8 mouse cellular contexts compared by ENCODE assay signal in the genomic region with DNA sequence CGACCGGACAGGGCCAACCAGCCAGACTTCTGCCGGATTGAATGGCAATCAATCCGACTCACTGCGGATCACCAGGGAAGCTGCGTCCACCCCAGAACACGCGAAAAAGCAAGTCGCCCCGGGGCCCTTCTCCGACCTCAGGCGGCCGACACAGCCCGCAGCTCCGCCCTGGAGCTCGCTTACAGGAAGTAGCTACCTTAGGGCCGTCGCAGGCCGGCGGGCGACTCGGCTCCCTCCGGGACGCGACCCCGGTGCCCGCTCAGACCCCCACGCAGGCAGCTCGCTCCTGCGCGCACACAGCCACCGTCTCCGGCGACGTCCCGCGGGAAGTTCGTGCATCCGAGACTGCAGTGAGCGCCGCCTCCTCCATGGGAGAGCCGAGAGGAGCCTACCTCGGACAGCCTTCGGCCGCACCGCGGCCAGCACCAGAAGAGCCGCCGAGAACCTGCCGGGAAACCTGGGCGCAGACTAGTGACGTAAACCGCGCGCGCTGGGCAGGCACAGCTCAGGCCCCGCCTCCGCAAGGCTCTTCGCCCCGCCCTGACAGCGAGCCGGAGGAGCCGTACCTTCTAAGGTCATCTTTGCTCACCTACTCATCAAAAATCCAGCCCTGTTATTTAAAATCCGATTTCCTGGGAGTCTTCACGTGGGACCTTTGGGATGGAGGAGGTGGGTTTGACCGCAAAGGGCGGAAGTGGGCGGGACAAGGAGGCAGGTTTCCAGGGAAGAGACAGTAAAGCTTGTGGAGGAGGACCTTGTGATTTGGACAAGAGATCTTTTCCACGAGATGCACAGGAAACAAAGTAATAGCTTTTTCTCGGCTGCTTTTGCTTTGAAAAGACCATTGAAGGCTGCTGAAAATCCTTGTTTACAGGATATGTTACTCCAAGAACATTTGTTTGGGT. TPM values are rescaled to one million over a fixed set of nuclear protein-coding genes. Genes with fewer than 3 reads are reported as not detected.
DNase-seq lines count a peak whose midpoint lies in the region; ATAC-seq lines count a peak whose summit lies in the region.

A gene (minus strand): TSS at position 473 of the 905 bp plus-strand sequence.

- WGBS in hindbrain, embryonic 11.5 days: under 1% methylated on average over 70 of the region's 70 CpGs

- H3K4me2 ChIP-seq in hindbrain, embryonic 11.5 days (replicated peaks; ENCODE audit: low read depth, low read length): peak within 1 kb of the TSS; percentile 70

- peak within 1 kb of the TSS; percentile 89 for H3K4me3 ChIP-seq in hindbrain, embryonic 11.5 days (ENCODE audit: low read depth, low read length)

- no peaks in the 10 kb centered on the region for H3K9me3 ChIP-seq in hindbrain, embryonic 11.5 days (ENCODE audit: control insufficient read depth, low read length)

- DNase-seq in Muller cell, postnatal 12 days (ENCODE audit: inconsistent ontology term): peak; percentile 94
- DNase-seq in cerebellum, adult 9-11 months: peak; percentile 94
- peak; percentile 83 to 95 for DNase-seq in frontal cortex, adult 2 months (ENCODE audit: extremely low spot score in 1 of 2, low spot score in 1 of 2)
- peak; percentile 94 for DNase-seq in hindbrain, embryonic 11.5 days (ENCODE audit: low spot score)
- DNase-seq in layer of hippocampus, postnatal 10 days (ENCODE audit: low spot score in 2 of 2): peak; percentile 94 to 95
- DNase-seq in lung, postnatal 10 days: peak; percentile 95
- DNase-seq in ovary, postnatal 36 days (ENCODE audit: low spot score): peak; percentile 93
- DNase-seq in thymus, postnatal 25 days: peak; percentile 93

- H3K9ac ChIP-seq in hindbrain, embryonic 11.5 days (ENCODE audit: low read depth, low read length): peak within 1 kb of the TSS; percentile 90

- H3K27me3 ChIP-seq in hindbrain, embryonic 11.5 days (ENCODE audit: control insufficient read depth, insufficient read depth, low read length): no peaks in the 10 kb centered on the region

- peak within 1 kb of the TSS; percentile 74 for H3K27ac ChIP-seq in hindbrain, embryonic 11.5 days (ENCODE audit: low read depth, low read length)

- H3K36me3 ChIP-seq in hindbrain, embryonic 11.5 days (ENCODE audit: control insufficient read depth, insufficient read depth, low read length): no peaks in the 10 kb centered on the region

- peak; percentile 98 for ATAC-seq in hindbrain, embryonic 11.5 days (ENCODE audit: low FRiP score)

- H3K4me1 ChIP-seq in hindbrain, embryonic 11.5 days (replicated peaks; ENCODE audit: control insufficient read depth, insufficient read depth, low read length): no peaks in the 10 kb centered on the region

RNA-seq across cellular contexts. Expression of the gene that starts here (rescaled TPM):
- 24.8 and 25.8 TPM in 2 replicates for polyA plus RNA-seq in frontal cortex, adult 2 months (2012; rRNA removed)
- 48.4 and 49.7 TPM in 2 replicates for polyA plus RNA-seq in hindbrain, embryonic 11.5 days (2014; fragmentation: Nextera tagmentation; extraction: Ambion mirVana)
- total RNA-seq in layer of hippocampus, postnatal 10 days (2021): 10 to 100 TPM; 56.1 to 62.7 TPM

Comparison
In these comparisons a context has a peak if more than half of its experiments do, and no peak if none do; other contexts are left out.
1. Peak in every context shown above with its lines: DNase-seq, ATAC-seq, H3K4me3 ChIP-seq and H3K27ac ChIP-seq.